Mouse (Mus musculus): ENCODE measurements at regions not wholly inside any gene's neighbourhood (a gene's known extent, or its start where the extent isn't known, plus 50 kb on each side); places are given as distances from the start of the nearest gene placed in this dataset.
A peak's percentile ranks its signal among the peaks of the same experiment; 100 is the strongest.

GRCm38 (mm10) chr7:79518928-79519327, 52.8 kb upstream of the Polg start:
- peak; percentile 36 to 42 for DNase-seq (ENCODE audit: low spot score in 2 of 2)

- peak in 1 of 2 experiments; percentile 27 for DNase-seq (ENCODE audit: low spot score in 2 of 2)
Observed at GRCm38 (mm10) chr7:79517581-79518337, 51.6 kb upstream of the Polg start.

- DNase-seq (ENCODE audit: low spot score in 2 of 2), result peak in 1 of 2 experiments; percentile 35
Observed at GRCm38 (mm10) chr7:79516287-79516686, 50.1 kb upstream of the Polg start.

Measured in layer of hippocampus, postnatal 10 days (tissue).